Mouse (Mus musculus): ENCODE measurements around the gene Plcd4. TPM values are rescaled to one million over a fixed set of nuclear protein-coding genes. Genes with fewer than 3 reads are reported as not detected.

Gene Plcd4
- total and polyA plus RNA-seq, 2 experiments from 2014 or later: 7.3 to 9.4 TPM

DNA sequence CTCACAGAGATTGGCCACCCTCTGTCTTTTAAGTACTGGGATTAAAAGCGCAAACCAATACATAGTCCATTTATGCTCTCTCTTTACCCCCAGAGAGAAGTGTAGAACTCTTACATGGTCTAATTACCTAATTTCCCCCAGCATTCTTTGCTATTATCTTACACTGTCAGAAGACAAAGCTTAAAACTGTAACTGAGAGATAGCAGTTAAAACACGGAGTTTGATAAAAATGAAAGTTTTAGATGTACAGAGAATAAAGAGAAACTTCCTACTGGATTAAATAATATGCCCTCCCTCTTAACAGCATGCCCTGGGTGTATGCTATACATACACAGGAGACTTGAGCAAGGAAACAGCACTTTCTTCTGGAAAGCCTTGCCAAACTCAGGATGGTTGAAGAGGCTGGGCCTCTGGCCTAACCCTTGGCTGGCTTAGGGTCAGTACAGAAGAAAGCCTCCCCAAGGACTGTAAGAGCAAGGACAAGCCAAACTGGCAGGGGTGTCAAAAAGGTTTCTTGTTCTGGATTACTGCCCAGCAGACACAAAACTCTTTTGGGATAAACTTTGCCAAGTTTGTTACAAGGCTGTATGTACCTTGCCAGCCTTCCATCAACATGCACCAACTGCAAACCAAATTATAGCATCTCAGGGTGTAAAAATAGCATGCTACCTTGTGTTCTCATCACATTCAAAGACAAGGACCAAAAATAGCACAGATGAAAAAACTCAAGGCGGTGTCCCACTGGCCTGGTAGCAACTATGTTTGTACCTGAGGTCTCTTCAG is 42.1 kb downstream of the Plcd4 start:
- Histone ChIP-seq H3K4me2 (ENCODE audit: low read depth, low read length, poor library complexity, severe bottlenecking) (no peak overlapping the region), H3K4me3 (ENCODE audit: low read depth, low read length) (no peak overlapping the region), H3K9ac (replicated peaks; ENCODE audit: low read length, poor library complexity, severe bottlenecking) (no peak overlapping the region), H3K27ac (ENCODE audit: low read depth, low read length) (no peak overlapping the region), H3K36me3 (ENCODE audit: insufficient read depth, low read length) (peaks cover 11% of the 10 kb centered on the region), H3K4me1 (ENCODE audit: insufficient read depth, low read length) (no peaks in the 10 kb centered on the region; the same call in 1 of the 2 replicates), H3K27me3 (ENCODE audit: insufficient read depth, low read length) (no peaks in the 10 kb centered on the region), H3K9me3 (ENCODE audit: low read length) (no peaks in the 10 kb centered on the region)
- DNase-seq (ENCODE audit: low spot score): no peak
- WGBS: 93% methylated on average over 3 of the region's 3 CpGs
- no peak for TF ChIP-seq CTCF (IDR thresholded peaks at IDR 0.05)
- ATAC-seq (ENCODE audit: low FRiP score): no peak

DNA sequence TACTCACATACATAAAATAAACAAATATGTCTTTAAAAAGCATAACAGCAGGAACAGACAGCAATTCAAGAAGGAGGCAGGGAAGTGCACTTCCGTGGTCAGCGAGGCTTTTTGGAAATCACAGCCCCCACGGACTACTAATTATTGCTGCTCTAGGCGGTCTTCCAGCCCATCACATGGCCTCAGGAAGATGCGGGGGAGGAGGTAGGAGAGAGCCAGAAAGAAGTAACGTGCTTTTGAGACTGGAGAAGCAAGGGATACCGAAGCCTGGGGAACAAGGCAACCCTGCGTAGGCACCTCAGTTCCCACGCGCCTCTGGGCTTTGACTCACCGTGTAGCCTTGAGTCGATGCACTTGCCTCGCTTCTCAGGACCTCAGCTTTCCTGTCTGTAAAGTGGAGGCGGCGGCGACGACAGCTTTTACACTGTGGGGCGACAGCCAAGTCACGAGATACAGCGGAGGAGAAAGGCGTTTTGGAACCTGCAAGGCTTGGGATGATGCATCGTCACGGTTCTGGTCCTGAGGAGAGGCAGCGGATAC is 44.6 kb downstream of the Plcd4 start:
- H3K27ac ChIP-seq (ENCODE audit: low read depth, low read length): peak overlapping the region; percentile 70
- DNase-seq (ENCODE audit: low spot score) (peak; percentile 46), ATAC-seq (ENCODE audit: low FRiP score) (peak; percentile 6; the same call in 1 of the 2 replicates)
- WGBS: under 1% methylated on average over 24 of the region's 24 CpGs
- H3K36me3 ChIP-seq (ENCODE audit: insufficient read depth, low read length): peaks cover 28% of the 10 kb centered on the region
- no peaks in the 10 kb centered on the region for H3K9me3 ChIP-seq (ENCODE audit: low read length)
- TF ChIP-seq CTCF (IDR thresholded peaks at IDR 0.05): no peak
- H3K27me3 ChIP-seq (ENCODE audit: insufficient read depth, low read length): no peaks in the 10 kb centered on the region
- peak overlapping the region; percentile 78 for H3K4me3 ChIP-seq (ENCODE audit: low read depth, low read length)
- H3K9ac ChIP-seq (replicated peaks; ENCODE audit: low read length, poor library complexity, severe bottlenecking): peak overlapping the region; percentile 58
- H3K4me1 ChIP-seq (ENCODE audit: insufficient read depth, low read length): no peaks in the 10 kb centered on the region; the same call in 1 of the 2 replicates
- H3K4me2 ChIP-seq (ENCODE audit: low read depth, low read length, poor library complexity, severe bottlenecking): peak overlapping the region; percentile 87

- no peaks in the 10 kb centered on the region for H3K9me3 ChIP-seq (ENCODE audit: low read length)
- ATAC-seq (ENCODE audit: low FRiP score) (peak; percentile 99), DNase-seq (ENCODE audit: low spot score) (peak; percentile 100)
- no peaks in the 10 kb centered on the region for H3K27me3 ChIP-seq (ENCODE audit: insufficient read depth, low read length)
- under 1% methylated on average over 48 of the region's 48 CpGs for WGBS
- H3K9ac ChIP-seq (replicated peaks; ENCODE audit: low read length, poor library complexity, severe bottlenecking): peak within 1 kb of the TSS; percentile 72
- TF ChIP-seq CTCF (IDR thresholded peaks at IDR 0.05): peak; percentile 45
- H3K27ac ChIP-seq (ENCODE audit: low read depth, low read length): peak within 1 kb of the TSS; percentile 70
- peaks cover 28% of the 10 kb centered on the region for H3K36me3 ChIP-seq (ENCODE audit: insufficient read depth, low read length)
- H3K4me1 ChIP-seq (ENCODE audit: insufficient read depth, low read length): no peaks in the 10 kb centered on the region; the same call in 1 of the 2 replicates
- peak within 1 kb of the TSS; percentile 78 for H3K4me3 ChIP-seq (ENCODE audit: low read depth, low read length)
- peak within 1 kb of the TSS; percentile 87 for H3K4me2 ChIP-seq (ENCODE audit: low read depth, low read length, poor library complexity, severe bottlenecking)
Observed at GRCm38 (mm10) chr1:74587773-74588445, 45.2 kb downstream of the Plcd4 start, which contains the start of the genes Zfp142 and Bcs1l. Zfp142 (minus strand) TSS chr1:74588246. Bcs1l (plus strand) TSS chr1:74588289.

GRCm38 (mm10) chr1:74594434-74594833 is 51.7 kb downstream of the Plcd4 start:
- Histone ChIP-seq H3K4me2 (ENCODE audit: low read depth, low read length, poor library complexity, severe bottlenecking) (no peak overlapping the region), H3K27me3 (ENCODE audit: insufficient read depth, low read length) (no peaks in the 10 kb centered on the region), H3K36me3 (ENCODE audit: insufficient read depth, low read length) (peaks cover 59% of the 10 kb centered on the region), H3K4me1 (ENCODE audit: insufficient read depth, low read length) (no peaks in the 10 kb centered on the region), H3K9ac (replicated peaks; ENCODE audit: low read length, poor library complexity, severe bottlenecking) (no peak overlapping the region), H3K4me3 (ENCODE audit: low read depth, low read length) (no peak overlapping the region), H3K27ac (ENCODE audit: low read depth, low read length) (no peak overlapping the region), H3K9me3 (ENCODE audit: low read length) (no peaks in the 10 kb centered on the region)
- no peak for TF ChIP-seq CTCF (IDR thresholded peaks at IDR 0.05)
- ATAC-seq (ENCODE audit: low FRiP score) (no peak), DNase-seq (ENCODE audit: low spot score) (no peak)
- 91% methylated on average over 8 of the region's 8 CpGs for WGBS

DNA sequence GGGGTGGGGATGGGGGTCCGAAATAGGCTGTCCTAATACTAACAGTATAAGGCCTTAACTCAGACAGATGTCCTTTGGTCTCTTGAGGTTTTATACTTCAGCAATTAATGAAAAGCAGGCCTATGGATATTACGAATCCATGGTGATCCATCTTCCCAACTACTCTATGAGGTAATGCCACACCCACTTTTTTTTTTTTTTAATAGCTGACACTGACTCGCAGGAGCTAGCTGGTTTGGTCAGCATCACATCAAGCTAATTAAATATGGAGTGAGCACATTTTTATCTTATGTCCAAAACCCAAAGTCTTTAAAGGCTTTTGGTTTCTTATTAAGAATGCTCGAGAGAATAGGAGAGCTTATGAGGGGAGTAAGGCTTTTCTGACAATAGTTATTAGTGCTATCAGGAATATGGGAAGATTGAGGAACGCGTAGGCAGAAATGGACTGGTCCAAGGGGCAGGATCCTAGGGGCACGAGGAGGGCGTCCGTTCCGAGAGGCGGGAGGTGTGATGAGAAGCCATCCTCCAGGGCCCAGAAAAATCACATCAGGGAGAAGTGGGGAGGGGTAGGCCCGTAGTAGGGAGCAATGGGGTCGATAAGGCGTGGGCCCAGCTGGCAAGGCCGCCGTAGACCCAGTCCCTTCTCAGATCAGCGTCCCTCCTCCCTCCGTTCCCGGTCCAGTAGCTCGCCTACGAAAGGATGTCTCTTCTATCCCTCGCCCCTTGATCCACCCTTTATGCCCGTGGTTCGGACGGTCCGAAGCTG is 58.0 kb downstream of the Plcd4 start:
- no peak for TF ChIP-seq CTCF (IDR thresholded peaks at IDR 0.05)
- Histone ChIP-seq H3K27ac (ENCODE audit: low read depth, low read length) (peak overlapping the region; percentile 72), H3K9me3 (ENCODE audit: low read length) (no peaks in the 10 kb centered on the region), H3K9ac (replicated peaks; ENCODE audit: low read length, poor library complexity, severe bottlenecking) (peak overlapping the region; percentile 71), H3K36me3 (ENCODE audit: insufficient read depth, low read length) (peaks cover 22% of the 10 kb centered on the region), H3K4me3 (ENCODE audit: low read depth, low read length) (peak overlapping the region; percentile 59), H3K27me3 (ENCODE audit: insufficient read depth, low read length) (no peaks in the 10 kb centered on the region), H3K4me1 (ENCODE audit: insufficient read depth, low read length) (no peaks in the 10 kb centered on the region), H3K4me2 (ENCODE audit: low read depth, low read length, poor library complexity, severe bottlenecking) (peak overlapping the region; percentile 75)
- ATAC-seq (ENCODE audit: low FRiP score) (peak; percentile 59), DNase-seq (ENCODE audit: low spot score) (no peak)
- WGBS: 10% methylated on average over 25 of the region's 26 CpGs

Data from midbrain, postnatal 0 days (tissue).